Mouse (Mus musculus) MEL (cell line): ENCODE measurements around the gene Enpep.

Experiments
- CHD2 ChIP-seq: IDR thresholded peaks from 2 replicates; pipeline ENCODE4 v1.6.1; 2011; ENCODE audit warnings: low read length, improper control_type of control experiment
- CTCF ChIP-seq, 3 experiments: IDR thresholded peaks in 2 of 3; conservative IDR thresholded peaks in 1 of 3; 2 replicates each; pipeline ENCODE4 v1.5.1; 2011 to 2012; ENCODE audit warnings: low read length in 3 of 3, low read depth in 2 of 3, mild to moderate bottlenecking in 2 of 3, improper control_type of control experiment in 1 of 3, inconsistent platforms in 1 of 3, mixed read lengths in 1 of 3, moderate library complexity in 1 of 3; ENCODE audit not compliant: control insufficient read depth in 1 of 3, insufficient read depth in 1 of 3, poor library complexity in 1 of 3, severe bottlenecking in 1 of 3
- E2F4 ChIP-seq: IDR thresholded peaks from 2 replicates; pipeline ENCODE4 v1.6.1; 2011; ENCODE audit warnings: low read depth, low read length, improper control_type of control experiment, borderline replicate concordance
- GATA1 ChIP-seq: IDR thresholded peaks from 2 replicates; pipeline ENCODE4 v1.6.1; 2011; ENCODE audit warnings: low read depth, low read length, improper control_type of control experiment
- MAX ChIP-seq: IDR thresholded peaks from 2 replicates; pipeline ENCODE4 v1.6.1; 2011; ENCODE audit warnings: low read length, improper control_type of control experiment
- POLR2A ChIP-seq, 2 experiments: IDR thresholded peaks; 2 replicates each; pipeline ENCODE4 v1.6.1; 2011 to 2012; ENCODE audit warnings: low read length in 2 of 2, mild to moderate bottlenecking in 2 of 2, control low read depth in 1 of 2, improper control_type of control experiment in 1 of 2, low read depth in 1 of 2, moderate library complexity in 1 of 2; ENCODE audit not compliant: control insufficient read depth in 1 of 2, insufficient read depth in 1 of 2, poor library complexity in 1 of 2
- SIN3A ChIP-seq: IDR thresholded peaks from 2 replicates; pipeline ENCODE4 v1.6.1; 2012; ENCODE audit warnings: low read length, improper control_type of control experiment, inconsistent platforms

GRCm38 (mm10) chr3:129227331-129227730 is 105.2 kb downstream of the Enpep start:
- no peak for TF ChIP-seq POLR2A (IDR thresholded peaks at IDR 0.05; ENCODE audit: control insufficient read depth in 1 of 2, insufficient read depth in 1 of 2, low read depth in 1 of 2, low read length in 2 of 2, poor library complexity in 1 of 2)
- TF ChIP-seq CTCF (IDR thresholded peaks at IDR 0.05 in 2 of 3, conservative IDR thresholded peaks at IDR 0.05 in 1 of 3; ENCODE audit: control insufficient read depth in 1 of 3, insufficient read depth in 1 of 3, low read depth in 2 of 3, low read length in 3 of 3, poor library complexity in 1 of 3, severe bottlenecking in 1 of 3): no peak
- no peak for TF ChIP-seq SIN3A
- no peak for TF ChIP-seq E2F4
- no peak for TF ChIP-seq GATA1
- TF ChIP-seq MAX: no peak
- TF ChIP-seq CHD2: no peak
